Mouse (Mus musculus) ES-Bruce4 (cell line): ENCODE measurements around the gene Rundc3a.

Experiments
- CTCF ChIP-seq: IDR thresholded peaks from one replicate; pipeline ENCODE4 v1.8.1; 2011; ENCODE audit warnings: low read depth, low read length
- EP300 ChIP-seq: IDR thresholded peaks from 2 replicates; pipeline ENCODE4 v1.6.1; 2011; ENCODE audit warnings: low read depth, low read length; ENCODE audit not compliant: insufficient read depth
- POLR2A ChIP-seq: IDR thresholded peaks from one replicate; pipeline ENCODE4 v1.8.1; 2011; ENCODE audit warnings: low read length; ENCODE audit not compliant: insufficient read depth

DNA sequence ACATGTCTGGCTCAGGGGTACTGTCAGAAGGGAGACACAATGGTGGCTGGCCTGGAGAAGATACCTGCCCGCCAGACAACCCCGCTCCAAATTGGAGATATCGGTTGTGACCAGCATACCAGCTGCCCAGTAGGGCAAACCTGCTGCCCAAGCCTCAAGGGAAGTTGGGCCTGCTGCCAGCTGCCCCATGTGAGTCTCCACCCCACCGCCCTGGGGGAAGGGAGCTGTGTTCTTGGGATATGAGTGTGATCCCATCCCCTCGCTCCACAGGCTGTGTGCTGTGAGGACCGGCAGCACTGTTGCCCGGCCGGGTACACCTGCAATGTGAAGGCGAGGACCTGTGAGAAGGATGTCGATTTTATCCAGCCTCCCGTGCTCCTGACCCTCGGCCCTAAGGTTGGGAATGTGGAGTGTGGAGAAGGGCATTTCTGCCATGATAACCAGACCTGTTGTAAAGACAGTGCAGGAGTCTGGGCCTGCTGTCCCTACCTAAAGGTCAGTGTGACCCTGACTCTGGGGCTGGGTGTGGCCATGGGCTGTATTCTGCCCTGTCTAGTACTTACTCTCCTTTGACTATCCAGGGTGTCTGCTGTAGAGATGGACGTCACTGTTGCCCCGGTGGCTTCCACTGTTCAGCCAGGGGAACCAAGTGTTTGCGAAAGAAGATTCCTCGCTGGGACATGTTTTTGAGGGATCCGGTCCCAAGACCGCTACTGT is 42.7 kb downstream of the Rundc3a start:
- TF ChIP-seq POLR2A (no peak), CTCF (no peak), EP300 (no peak)
